Mouse (Mus musculus) skeletal muscle tissue, postnatal 0 days (tissue): ENCODE results near the gene Tbl1xr1. TPM values are rescaled to one million over a fixed set of nuclear protein-coding genes. Genes with fewer than 3 reads are reported as not detected.

ENCODE experiments used
- polyA plus RNA-seq: library from polyadenylated mRNA; unstranded; fragments of >200 nt; fragmentation: Nextera tagmentation; extraction: Ambion mirVana; gene quantifications from 2 replicates; pipeline ENCODE4 v1.2.1, GENCODE M21; 2015

The Tbl1xr1 gene
- polyA plus RNA-seq = 10.7 and 11.8 TPM in 2 replicates

GRCm38 (mm10) chr3:22076561-22076935, at the start of gene Tbl1xr1:
Gene Tbl1xr1, plus strand, starts transcription at chr3:22076652.

